ENCODE assay signal across 21 mouse cellular contexts in genomic region chr12:114199521-114199920, GRCm38 (mm10).
A peak's percentile ranks its signal among the peaks of the same experiment; 100 is the strongest.
DNase-seq lines count a peak whose midpoint lies in the region; ATAC-seq and TF ChIP-seq lines count a peak whose summit lies in the region.
"Had no signal": no experiment of that assay in that cellular context is flagged by ENCODE, and none has a peak within 500 bp of the region (broad histone marks: within the 10 kb centered on the region; RNA-seq: fewer than 3 reads in every experiment).

No protein-coding gene starts in this region.

- H3K9me3 ChIP-seq in CH12.LX (replicated peaks; ENCODE audit: low read length) (no peaks in the 10 kb centered on the region), MEL (replicated peaks; ENCODE audit: insufficient read depth, low read length) (no peaks in the 10 kb centered on the region)
- H3K9me3 ChIP-seq in midbrain, embryonic 14.5 days (ENCODE audit: control insufficient read depth, low read length): peaks cover 38% of the 10 kb centered on the region

- H3K36me3 ChIP-seq in CH12.LX (replicated peaks in 1 of 2; ENCODE audit: control insufficient read depth in 1 of 2, insufficient read depth in 1 of 2, low read length in 1 of 2): no peaks in the 10 kb centered on the region
- H3K36me3 ChIP-seq in MEL (ENCODE audit: control insufficient read depth in 1 of 2, insufficient read depth in 2 of 2, low read length in 2 of 2): no peaks in the 10 kb centered on the region
- H3K36me3 ChIP-seq in midbrain, embryonic 14.5 days (ENCODE audit: control insufficient read depth, insufficient read depth, low read length): no peaks in the 10 kb centered on the region
- H3K36me3 ChIP-seq: embryonic facial prominence, embryonic 10.5 days; heart, embryonic 13.5 days; hindbrain, embryonic 13.5 days; liver, embryonic 15.5 days; midbrain, embryonic 15.5 days had no signal

- WGBS in midbrain, embryonic 14.5 days: 73% methylated on average over 1 of the region's 1 CpGs

- H3K4me2 ChIP-seq in CH12.LX (ENCODE audit: insufficient read depth, low read depth, poor library complexity, severe bottlenecking): no peak overlapping the region
- H3K4me2 ChIP-seq in midbrain, embryonic 14.5 days (ENCODE audit: low read length): no peak overlapping the region
- H3K4me2 ChIP-seq: heart, embryonic 13.5 days; hindbrain, embryonic 13.5 days; liver, embryonic 15.5 days; midbrain, embryonic 15.5 days had no signal

- peak; percentile 1 for DNase-seq in retina, embryonic 14.5 days (ENCODE audit: low spot score)
- DNase-seq in retina, postnatal 1 day: no peak
- no peak for DNase-seq in CH12.LX (ENCODE audit: extremely low read depth)
- DNase-seq in MEL (ENCODE audit: low read depth, low spot score): peak; percentile 17
- DNase-seq in thymus, postnatal 4 days: peak; percentile 63
- DNase-seq in midbrain, embryonic 14.5 days: no peak
- DNase-seq: cerebellum, adult 2 months; kidney, adult 8-10 months; layer of hippocampus, postnatal 36 days; right cerebral cortex, postnatal 4 days had no signal

- dilution Hi-C loops in CH12.LX (cut with MboI; ENCODE audit: extremely low pct_ligation_motif_present, extremely low pct_unique_long_range_greater_than_20kb, low sequenced_read_pairs): no loop called here

- ATAC-seq in midbrain, embryonic 14.5 days (ENCODE audit: low FRiP score, low TSS enrichment): no peak
- no peak for ATAC-seq in megakaryocyte-erythroid progenitor cell, adult 5-6 weeks (replicated peaks; ENCODE audit: low FRiP score, low TSS enrichment, poor library complexity, severe bottlenecking)
- ATAC-seq: inflammation-experienced regulatory T-cells, adult 6 months; lung, postnatal 0 days; midbrain, embryonic 15.5 days had no signal

- H3K79me2 ChIP-seq in CH12.LX (replicated peaks; ENCODE audit: control insufficient read depth, extremely low read depth, insufficient read depth, poor library complexity, severe bottlenecking): no peaks in the 10 kb centered on the region
- H3K79me2 ChIP-seq in MEL (ENCODE audit: control insufficient read depth, insufficient read depth, low read length, poor library complexity): no peaks in the 10 kb centered on the region

- no peak for TF ChIP-seq EP300 in CH12.LX (IDR thresholded peaks at IDR 0.05; ENCODE audit: low read length)
- no peak for TF ChIP-seq EP300 in MEL (IDR thresholded peaks at IDR 0.05; ENCODE audit: low read depth in 1 of 2, low read length in 2 of 2)

- no peak for TF ChIP-seq CTCF in CH12.LX (conservative IDR thresholded peaks at IDR 0.05 in 1 of 2, IDR thresholded peaks at IDR 0.05 in 1 of 2; ENCODE audit: low read depth in 2 of 2, low read length in 2 of 2)
- TF ChIP-seq CTCF in MEL (IDR thresholded peaks at IDR 0.05 in 2 of 3, conservative IDR thresholded peaks at IDR 0.05 in 1 of 3; ENCODE audit: control insufficient read depth in 1 of 3, insufficient read depth in 1 of 3, low read depth in 2 of 3, low read length in 3 of 3, poor library complexity in 1 of 3, severe bottlenecking in 1 of 3): peak; percentile 1 to 20 (median 13); a peak in 2 of 6 replicates

- no peak for TF ChIP-seq POLR2A in CH12.LX (IDR thresholded peaks at IDR 0.05; ENCODE audit: low read depth, low read length)
- TF ChIP-seq POLR2A in MEL (IDR thresholded peaks at IDR 0.05; ENCODE audit: control insufficient read depth in 1 of 2, insufficient read depth in 1 of 2, low read depth in 1 of 2, low read length in 2 of 2, poor library complexity in 1 of 2): no peak

- TF ChIP-seq RAD21 in CH12.LX (IDR thresholded peaks at IDR 0.05; ENCODE audit: low read depth, low read length): peak; percentile 1
- TF ChIP-seq RAD21 in MEL (IDR thresholded peaks at IDR 0.05; ENCODE audit: low read depth, low read length): peak; percentile 11; the same call in 1 of the 2 replicates

- in situ Hi-C loops in CH12.LX (cut with MboI; ENCODE audit: low pct_ligation_motif_present, low pct_unique_long_range_greater_than_20kb, low sequenced_read_pairs): no loop called here

- H3K4me1 ChIP-seq in CH12.LX (ENCODE audit: control insufficient read depth in 1 of 2, insufficient read depth in 2 of 2) (no peaks in the 10 kb centered on the region), MEL (ENCODE audit: control insufficient read depth in 1 of 2, insufficient read depth in 2 of 2, low read length in 2 of 2) (no peaks in the 10 kb centered on the region)
- no peaks in the 10 kb centered on the region for H3K4me1 ChIP-seq in midbrain, embryonic 14.5 days (ENCODE audit: control insufficient read depth, insufficient read depth, low read length)
- H3K4me1 ChIP-seq: embryonic facial prominence, embryonic 10.5 days; heart, embryonic 13.5 days; hindbrain, embryonic 13.5 days; liver, embryonic 15.5 days; midbrain, embryonic 15.5 days had no signal

- H3K4me3 ChIP-seq in CH12.LX (replicated peaks in 1 of 3; ENCODE audit: low read depth in 2 of 3, low read length in 2 of 3, poor library complexity in 1 of 3) (no peak overlapping the region), MEL (ENCODE audit: control insufficient read depth in 1 of 2, insufficient read depth in 1 of 2, low read depth in 2 of 2, low read length in 2 of 2) (no peak overlapping the region)
- H3K4me3 ChIP-seq in midbrain, embryonic 14.5 days (replicated peaks; ENCODE audit: low read depth, low read length): no peak overlapping the region
- H3K4me3 ChIP-seq: embryonic facial prominence, embryonic 10.5 days; heart, embryonic 13.5 days; hindbrain, embryonic 13.5 days; layer of hippocampus, adult 2 months; liver, embryonic 15.5 days; midbrain, embryonic 15.5 days; myocyte had no signal

- no peak overlapping the region for H3K27ac ChIP-seq in CH12.LX (ENCODE audit: insufficient read depth, low read depth)
- no peak overlapping the region for H3K27ac ChIP-seq in MEL (ENCODE audit: control insufficient read depth, low read depth, low read length)
- no peak overlapping the region for H3K27ac ChIP-seq in midbrain, embryonic 14.5 days (replicated peaks; ENCODE audit: low read depth, low read length)
- H3K27ac ChIP-seq: embryonic facial prominence, embryonic 10.5 days; heart, embryonic 13.5 days; hindbrain, embryonic 13.5 days; layer of hippocampus, adult 2 months; liver, embryonic 15.5 days; midbrain, embryonic 15.5 days; stomach, postnatal 0 days had no signal

- H3K9ac ChIP-seq in CH12.LX (ENCODE audit: insufficient read depth, low read depth): no peak overlapping the region
- no peak overlapping the region for H3K9ac ChIP-seq in MEL (ENCODE audit: control insufficient read depth, low read depth, low read length, poor library complexity, severe bottlenecking)
- no peak overlapping the region for H3K9ac ChIP-seq in midbrain, embryonic 14.5 days (replicated peaks; ENCODE audit: low read length)
- H3K9ac ChIP-seq: heart, embryonic 13.5 days; hindbrain, embryonic 13.5 days; liver, embryonic 15.5 days; midbrain, embryonic 15.5 days had no signal

- H3K27me3 ChIP-seq in CH12.LX (replicated peaks): no peaks in the 10 kb centered on the region
- H3K27me3 ChIP-seq in MEL (ENCODE audit: control insufficient read depth in 1 of 2, insufficient read depth in 2 of 2, low read length in 2 of 2): no peaks in the 10 kb centered on the region
- H3K27me3 ChIP-seq in midbrain, embryonic 14.5 days (ENCODE audit: control insufficient read depth, insufficient read depth, low read length): no peaks in the 10 kb centered on the region
- H3K27me3 ChIP-seq: heart, embryonic 13.5 days; hindbrain, embryonic 13.5 days; liver, embryonic 15.5 days; midbrain, embryonic 15.5 days had no signal

TF ChIP-seq in CH12.LX, 34 proteins besides CTCF, POLR2A, EP300 and RAD21:
- TF ChIP-seq MAX (IDR thresholded peaks at IDR 0.05; ENCODE audit: low read length): no peak
- TF ChIP-seq ZC3H11A (IDR thresholded peaks at IDR 0.05; ENCODE audit: low read depth, low read length): no peak
- no peak for TF ChIP-seq JUND (conservative IDR thresholded peaks at IDR 0.05; ENCODE audit: low read depth, low read length)
- no peak for TF ChIP-seq TCF12 (IDR thresholded peaks at IDR 0.05; ENCODE audit: low read depth, low read length)
- TF ChIP-seq USF2 (conservative IDR thresholded peaks at IDR 0.05; ENCODE audit: low read depth, low read length): no peak
- TF ChIP-seq PAX5 (IDR thresholded peaks at IDR 0.05; ENCODE audit: low read length): no peak
- TF ChIP-seq NRF1 (IDR thresholded peaks at IDR 0.05; ENCODE audit: low read depth, low read length): no peak
- TF ChIP-seq GABPA (IDR thresholded peaks at IDR 0.05; ENCODE audit: insufficient replicate concordance, low read depth, low read length): no peak
- no peak for TF ChIP-seq MYC (IDR thresholded peaks at IDR 0.05; ENCODE audit: low read depth, low read length)
- TF ChIP-seq MAFK (IDR thresholded peaks at IDR 0.05; ENCODE audit: insufficient replicate concordance, low read length): no peak
- TF ChIP-seq CHD1 (IDR thresholded peaks at IDR 0.05; ENCODE audit: low read depth, low read length): no peak
- no peak for TF ChIP-seq HCFC1 (IDR thresholded peaks at IDR 0.05; ENCODE audit: low read depth, low read length)

TF ChIP-seq in MEL, 35 proteins besides CTCF, POLR2A, EP300 and RAD21:
- TF ChIP-seq KAT2A (conservative IDR thresholded peaks at IDR 0.05; ENCODE audit: low read depth, low read length): no peak
- TF ChIP-seq MXI1 (IDR thresholded peaks at IDR 0.05; ENCODE audit: low read depth, low read length): no peak
- TF ChIP-seq CHD1 (IDR thresholded peaks at IDR 0.05; ENCODE audit: low read depth, low read length): no peak

Comparison
In these comparisons a context has a peak if more than half of its experiments do, and no peak if none do; other contexts are left out.
1. DNase-seq: peak in retina, embryonic 14.5 days (single experiment), MEL (single experiment) and thymus, postnatal 4 days (single experiment); none in retina, postnatal 1 day (single experiment), CH12.LX (single experiment) and midbrain, embryonic 14.5 days (single experiment).
2. CTCF ChIP-seq: peak in MEL (3 of 3); none in CH12.LX (0 of 2).